Mouse (Mus musculus) kidney, postnatal 10 days (tissue): ENCODE measurements at regions not wholly inside any gene's neighbourhood (a gene's known extent, or its start where the extent isn't known, plus 50 kb on each side); places are given as distances from the start of the nearest gene placed in this dataset.

Experiments
- DNase-seq: peaks from one replicate; pipeline ENCODE4 v3.0.0; 2021; ENCODE audit warnings: mixed read lengths

DNA sequence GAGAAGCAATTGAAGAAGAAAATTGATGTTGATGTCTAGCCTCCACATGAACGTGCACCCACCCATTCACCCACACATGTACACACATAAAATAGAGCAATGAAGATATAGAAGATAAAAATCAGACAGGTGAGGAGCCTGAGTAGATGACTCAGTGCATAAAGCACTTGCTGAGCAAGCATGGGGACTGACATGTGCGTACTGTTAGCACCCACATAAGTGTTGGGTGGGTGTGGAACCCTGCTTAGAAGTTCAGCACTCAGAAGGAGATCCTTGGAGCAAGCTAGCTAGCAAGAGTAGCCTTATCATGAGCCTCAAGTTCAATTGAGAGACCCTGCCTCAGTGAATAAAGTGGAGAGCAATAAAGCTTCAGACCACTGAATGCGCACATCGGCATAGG is 305.7 kb upstream of the Adamts9 start:
- DNase-seq = no peak

- DNase-seq = no peak
Measured at GRCm38 (mm10) chr6:93246498-93247242, 303.4 kb upstream of the Adamts9 start.

DNA sequence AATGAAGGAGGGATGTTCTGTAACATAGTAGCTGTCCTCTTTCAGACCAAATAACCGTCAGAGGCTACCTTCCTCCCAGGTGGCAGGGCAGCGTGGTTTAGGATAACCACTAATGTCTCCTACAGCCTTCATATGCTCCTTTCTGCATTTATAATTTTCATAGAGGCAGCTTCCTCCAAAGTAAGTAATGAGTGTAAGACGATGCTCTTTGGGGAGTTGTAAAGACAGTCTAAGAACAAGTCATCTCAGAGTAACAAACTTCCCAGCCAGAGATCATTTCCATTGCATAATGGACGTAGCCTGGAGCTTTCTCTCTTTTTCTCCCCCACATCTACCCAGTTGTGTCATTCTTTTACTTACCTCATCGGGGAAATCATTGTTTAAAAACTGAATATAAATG is 292.3 kb upstream of the Adamts9 start:
- no peak for DNase-seq

DNA sequence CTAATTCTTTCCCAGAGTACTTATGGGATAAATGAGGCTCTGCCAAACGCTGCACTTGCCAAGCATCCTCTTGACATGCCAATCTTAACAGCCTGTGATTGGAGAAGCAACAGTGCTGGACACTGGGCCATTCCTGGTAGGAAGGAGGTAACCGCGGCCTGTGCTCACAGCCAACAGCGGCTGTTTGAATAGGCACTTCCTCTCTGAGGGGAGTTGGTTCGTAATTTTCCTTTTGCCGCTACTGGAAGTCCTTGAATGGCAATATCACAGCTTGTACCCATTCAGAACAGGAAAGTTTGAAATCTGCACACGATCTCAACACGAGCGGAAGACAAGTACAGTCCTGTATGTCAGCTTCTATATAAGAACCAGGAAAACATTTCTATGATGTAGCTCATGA is 289.3 kb upstream of the Adamts9 start:
- peak; percentile 13 for DNase-seq

DNA sequence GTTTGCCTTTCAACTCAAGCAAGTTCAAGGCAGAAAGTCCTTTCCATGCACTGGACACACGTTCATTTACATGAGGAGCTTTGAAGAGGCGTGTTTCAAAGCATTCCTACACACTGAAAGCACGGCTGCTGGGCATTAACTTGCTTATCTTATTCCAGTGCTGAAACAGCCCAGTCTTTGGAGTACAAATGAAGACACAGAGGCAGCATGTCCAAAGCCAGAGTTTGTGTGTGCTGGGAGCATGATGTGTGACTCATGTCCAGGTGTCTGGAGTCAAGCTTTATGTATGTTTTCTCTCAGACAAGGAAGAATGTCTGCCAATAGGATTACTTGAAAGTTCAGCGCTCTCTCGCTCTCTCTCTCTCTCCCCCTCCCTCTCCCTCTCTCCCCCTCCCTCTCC is 287.2 kb upstream of the Adamts9 start:
- DNase-seq = no peak

GRCm38 (mm10) chr6:93229320-93229719 is 286.0 kb upstream of the Adamts9 start:
- DNase-seq = no peak

DNA sequence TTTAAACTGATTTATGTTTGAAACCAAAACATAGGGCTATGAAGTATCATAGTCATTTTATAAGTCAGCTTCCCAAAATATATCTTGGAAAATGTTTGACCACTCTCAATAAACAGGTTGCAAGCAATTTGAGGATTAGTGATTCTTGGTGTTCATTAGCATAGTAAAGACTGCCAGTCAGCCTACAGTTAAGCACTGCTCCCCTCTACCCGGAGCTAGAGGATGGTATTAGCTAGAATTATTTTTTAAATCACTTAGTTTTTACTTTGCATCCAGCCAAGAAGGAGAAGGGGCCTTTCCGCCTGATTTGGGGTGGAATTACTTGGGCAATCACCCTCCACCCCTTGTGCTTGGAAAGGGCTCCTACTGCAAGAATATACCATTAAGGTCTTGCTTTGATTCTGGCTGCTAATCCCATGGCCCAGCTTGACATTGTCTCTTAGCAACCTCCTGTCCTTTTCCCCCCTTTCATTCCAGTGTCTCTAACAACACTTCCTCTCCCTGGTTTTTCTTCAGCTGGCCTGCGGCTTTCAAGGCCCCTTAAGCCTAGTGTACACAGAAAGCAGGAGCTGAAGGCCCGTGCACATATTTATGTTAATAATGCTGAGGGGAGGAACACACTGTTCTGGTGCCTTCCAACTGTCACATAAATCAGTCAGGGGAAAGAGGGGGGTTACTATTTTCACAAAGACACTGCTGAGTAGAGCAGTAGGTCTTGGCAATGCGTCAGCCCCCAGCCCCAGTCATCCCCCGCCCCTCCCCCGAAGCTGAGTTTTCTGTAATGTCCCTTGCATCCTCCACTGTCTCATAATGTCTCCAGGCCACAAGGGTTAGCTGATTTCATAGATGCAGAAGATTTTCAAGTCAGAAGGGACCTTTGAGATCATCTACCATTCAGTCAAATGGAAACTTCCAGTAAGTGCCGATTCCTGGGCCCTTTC is 280.6 kb upstream of the Adamts9 start:
- peak; percentile 51 for DNase-seq

DNA sequence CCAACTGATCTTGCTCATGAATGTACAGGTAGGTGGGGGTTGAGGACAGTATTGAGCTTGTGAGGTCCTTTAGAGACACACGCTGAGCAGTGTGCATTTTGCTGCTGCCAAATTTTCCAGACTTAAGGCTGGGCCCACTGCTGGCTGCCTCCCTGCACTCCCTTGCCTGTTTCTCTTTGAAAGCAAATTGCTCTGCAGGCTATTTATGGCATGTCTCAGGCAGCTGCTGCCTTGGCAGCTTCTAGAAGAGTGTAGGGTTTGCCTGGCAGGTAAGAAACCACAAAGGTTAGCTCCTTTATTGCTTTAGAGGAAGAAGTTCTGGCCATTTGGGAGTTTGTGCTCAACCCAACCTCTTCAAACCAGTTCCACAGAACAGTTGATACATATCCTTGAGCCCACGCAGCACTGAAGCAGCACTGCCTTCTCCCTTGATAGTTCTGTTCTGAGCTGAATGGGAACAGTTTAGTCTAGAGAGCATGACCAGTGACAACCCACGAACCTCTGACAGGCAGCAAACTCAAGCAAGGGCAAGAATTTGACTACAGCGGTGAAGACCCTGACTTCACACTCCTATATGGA is 274.8 kb upstream of the Adamts9 start:
- DNase-seq = peak; percentile 18

DNA sequence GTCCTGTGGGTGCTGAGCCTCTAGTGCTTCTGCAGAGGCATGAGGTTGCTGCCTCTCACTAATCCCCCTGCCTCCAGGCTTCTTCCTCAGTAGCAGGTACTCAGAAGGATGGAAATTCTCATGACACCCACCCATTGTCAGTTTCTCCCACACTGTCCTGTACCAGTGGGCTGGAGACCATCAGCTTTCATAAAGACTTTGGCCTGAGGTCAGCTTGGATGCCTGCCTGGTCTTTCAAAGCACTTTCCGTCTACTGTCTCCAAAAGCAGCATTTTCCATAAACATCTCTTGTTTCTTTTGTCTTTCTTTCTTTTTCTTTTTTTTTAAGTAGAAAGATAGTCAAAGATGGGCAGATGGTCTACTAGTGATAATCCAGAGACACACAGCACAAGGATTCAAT is 257.6 kb upstream of the Adamts9 start:
- peak; percentile 26 for DNase-seq

DNA sequence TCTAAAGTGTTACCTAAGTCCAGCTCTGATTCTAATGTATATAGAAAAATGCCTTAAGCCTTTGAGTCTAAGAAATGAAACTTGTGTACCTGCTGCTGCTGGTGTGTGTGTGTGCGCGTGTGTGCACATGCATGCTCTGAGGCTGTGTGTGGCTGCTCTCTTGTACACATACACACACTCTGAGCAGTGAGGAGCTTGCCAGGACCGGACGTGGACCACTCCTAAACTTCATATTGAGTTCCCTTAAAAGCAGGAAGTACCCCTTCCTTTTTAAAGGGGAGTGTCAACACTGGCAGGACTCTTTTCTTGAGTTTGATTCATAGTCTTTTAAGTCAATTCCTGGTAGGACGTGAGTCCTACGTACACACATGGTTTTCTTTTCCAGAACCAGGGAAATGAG is 251.4 kb upstream of the Adamts9 start:
- no peak for DNase-seq

DNA sequence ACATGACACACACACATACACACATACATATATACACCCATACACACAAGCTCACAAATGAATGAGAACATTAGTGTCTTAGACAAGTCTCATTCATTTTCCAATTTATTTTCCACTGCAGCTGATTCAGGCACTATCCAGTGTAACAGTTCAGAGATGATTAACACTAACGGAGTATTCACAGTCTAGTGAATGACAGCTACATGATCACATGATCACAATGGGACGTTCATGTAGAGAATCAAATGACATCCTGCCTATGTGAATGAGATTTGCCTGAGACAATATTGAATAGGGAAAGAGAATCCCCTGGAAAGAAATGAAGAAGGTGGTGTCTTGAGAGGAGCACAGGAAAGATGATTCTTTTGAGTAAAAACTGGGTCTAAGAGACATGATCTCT is 249.7 kb upstream of the Adamts9 start:
- no peak for DNase-seq

GRCm38 (mm10) chr6:93190986-93191385 is 247.7 kb upstream of the Adamts9 start:
- DNase-seq = no peak

DNA sequence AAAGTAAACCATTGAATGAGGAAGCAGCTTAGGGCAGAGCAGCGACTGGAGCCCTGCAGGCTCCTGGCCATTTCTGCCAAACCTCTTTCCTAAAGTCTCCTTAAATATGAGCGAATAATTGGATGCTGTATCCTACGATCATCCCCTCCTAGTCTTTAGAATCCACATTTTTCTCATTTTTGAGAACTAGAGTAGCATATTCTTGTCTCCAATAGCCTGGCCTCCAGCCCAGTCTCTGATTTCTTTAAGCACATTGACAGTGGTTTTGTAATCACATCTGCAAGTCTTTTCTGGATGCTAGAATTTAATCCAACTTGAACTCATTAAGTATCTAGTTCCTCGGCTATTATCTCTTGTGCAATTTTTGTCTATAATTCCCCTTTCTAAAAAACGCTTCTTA is 225.2 kb upstream of the Adamts9 start:
- DNase-seq = peak; percentile 23

DNA sequence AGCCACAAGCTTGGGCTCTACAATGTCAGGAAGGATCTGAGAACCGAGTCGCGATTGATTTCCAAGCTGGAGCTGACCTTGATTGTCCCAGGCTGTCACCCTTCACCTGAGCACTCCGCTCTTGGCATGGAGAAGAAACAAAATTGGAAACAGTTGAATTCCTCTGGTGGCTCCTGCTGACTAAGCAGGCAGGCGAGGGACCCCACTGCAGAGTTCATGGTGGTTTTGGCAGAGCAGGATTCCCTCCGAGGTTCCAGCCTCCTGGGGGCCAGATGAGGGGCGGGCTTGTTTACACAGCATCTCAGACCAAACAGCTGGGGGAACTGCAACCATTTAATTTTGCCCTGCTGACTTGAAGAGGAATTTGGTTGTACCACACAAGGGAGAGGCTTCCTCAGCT is 224.0 kb upstream of the Adamts9 start:
- DNase-seq = peak; percentile 54

- DNase-seq = no peak
Measured at GRCm38 (mm10) chr6:93165942-93166341, 222.7 kb upstream of the Adamts9 start.

DNA sequence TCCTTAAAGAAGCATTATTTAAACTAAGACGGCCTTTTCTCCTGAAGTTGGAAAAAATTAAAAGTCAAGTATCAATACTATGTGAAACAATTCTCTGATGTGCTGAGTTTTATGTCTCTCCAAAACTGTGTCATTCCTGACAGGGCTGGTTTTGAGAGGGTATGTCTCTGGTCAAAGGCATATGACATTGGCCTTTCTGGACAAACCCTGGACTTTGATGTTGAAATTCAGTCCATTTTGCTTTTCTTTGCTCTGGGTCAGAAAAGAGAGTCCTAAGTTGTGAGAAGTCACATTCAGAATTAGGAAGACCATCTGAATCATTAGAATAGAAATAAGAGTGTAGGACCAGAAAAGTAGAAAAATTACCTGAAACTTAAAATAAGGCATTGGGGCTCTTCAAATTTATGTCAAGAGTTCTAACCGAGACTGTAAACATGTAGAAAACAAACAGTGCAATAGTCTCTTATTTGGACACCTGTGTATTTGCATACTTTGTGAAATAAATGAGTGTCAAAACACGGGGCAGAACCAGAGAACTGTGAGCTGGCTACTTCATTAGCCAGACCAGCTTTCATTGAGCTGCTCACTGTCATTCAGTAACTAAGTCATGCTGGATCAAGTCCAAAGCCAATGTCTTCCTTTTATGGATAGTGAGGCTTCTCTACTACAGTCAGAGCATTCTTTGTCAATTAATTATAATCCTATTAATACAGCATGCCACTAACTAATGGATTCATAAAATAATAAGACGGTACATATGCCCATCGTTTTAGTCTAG is 209.3 kb upstream of the Adamts9 start:
- no peak for DNase-seq

DNA sequence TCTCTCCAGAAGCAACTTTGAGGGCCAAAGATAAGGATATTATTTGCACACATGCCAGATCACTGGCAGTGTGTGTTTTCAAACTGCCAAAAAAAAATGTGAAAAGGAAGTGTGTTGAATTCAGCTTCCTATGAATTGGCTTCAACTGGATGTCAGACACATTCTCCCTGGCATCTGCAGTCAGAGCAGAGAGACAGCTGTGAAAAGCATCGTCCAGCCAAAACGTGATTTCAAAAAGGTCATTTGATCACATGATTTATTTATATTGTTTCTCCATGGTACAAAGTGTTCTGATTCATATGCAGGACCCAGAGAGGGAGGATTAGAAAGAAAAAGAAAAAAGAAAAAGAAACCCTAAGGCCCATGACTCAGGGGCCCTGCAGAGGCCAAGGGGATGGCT is 207.2 kb upstream of the Adamts9 start:
- DNase-seq = no peak

DNA sequence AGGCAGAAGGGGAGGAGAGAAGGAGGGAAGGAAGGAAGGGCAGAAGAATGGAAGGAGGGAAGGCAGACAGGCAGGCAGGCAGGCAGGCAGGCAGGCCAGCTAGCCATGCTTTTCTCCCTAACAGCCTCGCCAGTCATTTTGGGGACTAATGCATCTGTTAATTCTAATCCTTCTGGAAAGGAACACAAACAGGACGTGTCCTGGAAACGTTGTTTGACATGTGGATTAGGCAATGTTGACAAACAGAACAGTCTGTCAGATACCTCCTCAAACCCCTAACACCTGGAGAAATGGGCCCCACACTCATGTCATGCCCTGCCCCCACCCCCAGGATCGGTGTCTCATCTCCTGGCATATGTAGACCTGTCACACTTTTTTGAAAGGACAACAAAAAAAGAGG is 206.7 kb upstream of the Adamts9 start:
- DNase-seq = no peak

GRCm38 (mm10) chr6:93140331-93140731 is 197.0 kb upstream of the Adamts9 start:
- DNase-seq = no peak

GRCm38 (mm10) chr6:93133940-93134339 is 190.6 kb upstream of the Adamts9 start:
- no peak for DNase-seq

- no peak for DNase-seq
Measured at GRCm38 (mm10) chr6:93130946-93131685, 187.8 kb upstream of the Adamts9 start.

DNA sequence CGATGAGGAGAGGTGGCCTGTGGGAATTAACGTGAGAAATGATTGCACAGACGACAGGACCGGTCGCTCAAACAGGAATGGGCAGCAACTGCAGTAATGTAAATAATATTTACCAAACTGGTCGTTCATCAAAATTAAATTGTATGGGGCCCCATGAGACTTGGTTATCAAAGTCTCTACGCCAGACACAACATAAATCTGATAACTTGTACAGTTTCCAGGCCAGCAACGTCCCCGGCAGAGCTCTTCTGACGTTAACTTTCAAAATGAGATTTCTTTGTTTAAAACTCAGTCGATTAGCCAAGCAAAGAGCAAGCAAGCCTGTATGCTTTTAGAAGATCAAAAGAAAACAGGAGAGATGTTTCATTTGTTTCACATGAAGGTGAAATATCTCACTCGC is 176.2 kb upstream of the Adamts9 start:
- no peak for DNase-seq
